Mouse (Mus musculus) ES-E14 (cell line): ENCODE measurements around the gene Ctu2. TPM values are rescaled to one million over a fixed set of nuclear protein-coding genes. Genes with fewer than 3 reads are reported as not detected.

Source experiments
- DNase-seq: peaks from one replicate; pipeline ENCODE4 v3.0.0-alpha.2; 2013; ENCODE audit warnings: low read depth, low spot score
- H3K27ac ChIP-seq: 2 replicates; pipeline ENCODE4 v1.5.1; 2012; ENCODE audit warnings: low read depth, mild to moderate bottlenecking, low read length, moderate library complexity, mixed read lengths; ENCODE audit not compliant: poor library complexity, insufficient read depth, severe bottlenecking
- H3K36me3 ChIP-seq: 2 replicates; pipeline ENCODE4 v1.6.1; 2012; ENCODE audit warnings: mild to moderate bottlenecking, low read length, moderate library complexity, mixed read lengths; ENCODE audit not compliant: control insufficient read depth, poor library complexity, insufficient read depth, severe bottlenecking
- H3K4me1 ChIP-seq, 2 experiments: fragments of 150-350 bp in 1 of 2; sonication (generic) in 1 of 2; 2 replicates each; pipeline ENCODE4 v1.6.1; 2012; ENCODE audit warnings: low read length in 2 of 2, mild to moderate bottlenecking in 1 of 2, mixed read lengths in 1 of 2; ENCODE audit not compliant: control insufficient read depth in 2 of 2, insufficient read depth in 2 of 2, poor library complexity in 1 of 2
- H3K4me3 ChIP-seq, 2 experiments: fragments of 150-350 bp in 1 of 2; sonication (generic) in 1 of 2; 2 replicates each; pipeline ENCODE4 v1.5.1; 2012; ENCODE audit warnings: low read length in 2 of 2, low read depth in 1 of 2, mild to moderate bottlenecking in 1 of 2, mixed read lengths in 1 of 2; ENCODE audit not compliant: insufficient read depth in 1 of 2, poor library complexity in 1 of 2, severe bottlenecking in 1 of 2
- H3K9ac ChIP-seq: 2 replicates; pipeline ENCODE4 v1.6.1; 2012; ENCODE audit warnings: low read depth, mild to moderate bottlenecking, low read length, mixed read lengths; ENCODE audit not compliant: poor library complexity, insufficient read depth, severe bottlenecking
- H3K9me3 ChIP-seq: fragments of 150-350 bp; sonication (generic); 2 replicates; pipeline ENCODE4 v1.6.1; 2012; ENCODE audit warnings: low read depth, mild to moderate bottlenecking, low read length; ENCODE audit not compliant: control insufficient read depth, insufficient read depth
- CHD2 ChIP-seq: IDR thresholded peaks from 2 replicates; pipeline ENCODE4 v1.6.1; 2014; ENCODE audit warnings: mild to moderate bottlenecking, low read depth, low read length, inconsistent platforms
- HCFC1 ChIP-seq: IDR thresholded peaks from 2 replicates; pipeline ENCODE4 v1.6.1; 2012; ENCODE audit warnings: low read length, inconsistent platforms, borderline replicate concordance; ENCODE audit not compliant: insufficient read depth
- MAFK ChIP-seq: IDR thresholded peaks from 2 replicates; pipeline ENCODE4 v1.6.1; 2014; ENCODE audit warnings: mild to moderate bottlenecking, low read depth, low read length, inconsistent platforms; ENCODE audit not compliant: insufficient read depth
- ZC3H11A ChIP-seq: IDR thresholded peaks from 2 replicates; pipeline ENCODE4 v1.6.1; 2012; ENCODE audit warnings: low read depth, mild to moderate bottlenecking, inconsistent platforms, low read length, borderline replicate concordance
- ZNF384 ChIP-seq: IDR thresholded peaks from 2 replicates; pipeline ENCODE4 v1.6.1; 2012; ENCODE audit warnings: low read depth, low read length, inconsistent platforms
- in situ Hi-C, 2 experiments: fragments of 600-800 bp; cut with MboI; formaldehyde crosslinking; loops; one replicate each; pipeline ENCODE4 v1.15.1; 2025; ENCODE audit warnings: low sequenced_read_pairs in 2 of 2, inconsistent platforms in 1 of 2; ENCODE audit not compliant: unreplicated experiment in 2 of 2
- total RNA-seq: library from RNA; depleted of rRNA; stranded (reverse); fragments of 300-350 nt; gene quantifications from 2 replicates; pipeline ENCODE4 v1.2.3, GENCODE M21; 2012; rRNA removed

Ctu2 gene
- 79.8 and 96.0 TPM in 2 replicates for total RNA-seq

DNA sequence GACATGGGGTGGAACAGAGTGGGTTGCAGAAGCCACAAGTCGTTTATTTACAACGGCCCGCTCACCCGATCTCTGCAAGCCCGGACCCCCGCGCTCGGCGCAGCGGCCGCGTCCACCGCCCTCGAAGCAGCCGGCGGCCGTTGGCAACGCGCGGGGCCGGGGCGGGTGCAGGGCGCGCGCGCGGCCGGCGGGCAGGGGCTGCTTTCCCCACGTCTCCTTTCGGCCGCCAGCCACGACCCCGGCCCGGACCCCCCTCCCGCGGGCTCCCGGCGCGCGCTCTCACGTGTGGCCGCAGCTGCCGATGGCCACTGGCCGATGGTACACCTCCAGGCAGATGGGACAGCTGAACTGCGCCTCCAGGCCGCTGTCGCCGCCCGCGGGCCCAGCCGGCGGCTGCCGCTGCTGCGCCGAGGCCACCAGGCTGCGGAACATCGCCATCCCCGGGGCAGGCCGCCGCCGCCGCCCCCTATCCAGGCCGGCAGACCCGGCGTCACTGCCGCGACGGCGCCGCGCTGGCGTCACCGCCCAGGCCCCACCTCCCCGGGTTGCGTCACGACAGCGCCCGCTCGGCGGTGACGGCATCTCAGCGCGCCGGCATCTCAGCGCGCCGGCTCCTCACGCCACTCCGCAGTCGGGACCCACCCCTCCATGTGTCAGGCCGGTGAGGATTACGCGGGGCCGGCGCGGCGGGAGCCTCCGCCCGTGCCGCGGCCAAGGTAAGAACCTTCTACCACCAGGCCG, at the start of gene Ctu2, which contains the start of gene Rnf166:
Gene Ctu2, plus strand, starts transcription at position 564 of the 741 bp plus-strand sequence.
Gene Rnf166, minus strand, starts transcription at position 485 of the 741 bp plus-strand sequence.
- Histone ChIP-seq H3K27ac (no peak within 1 kb of the TSS), H3K36me3 (peaks cover 26% of the 10 kb centered on the region), H3K9ac (peak within 1 kb of the TSS; percentile 85), H3K4me1 (peaks cover 0 to 9% of the 10 kb centered on the region in 2 experiments; a peak in 1 of 4 replicates), H3K4me3 (peak within 1 kb of the TSS; percentile 85 to 92), H3K9me3 (no peaks in the 10 kb centered on the region)
- DNase-seq = peak; percentile 78
- in situ Hi-C loops = no loop called here
- no peak for TF ChIP-seq MAFK
- TF ChIP-seq ZC3H11A = peak; percentile 36; the same call in 1 of the 2 replicates
- TF ChIP-seq HCFC1 = peak; percentile 86
- TF ChIP-seq ZNF384 = no peak

DNA sequence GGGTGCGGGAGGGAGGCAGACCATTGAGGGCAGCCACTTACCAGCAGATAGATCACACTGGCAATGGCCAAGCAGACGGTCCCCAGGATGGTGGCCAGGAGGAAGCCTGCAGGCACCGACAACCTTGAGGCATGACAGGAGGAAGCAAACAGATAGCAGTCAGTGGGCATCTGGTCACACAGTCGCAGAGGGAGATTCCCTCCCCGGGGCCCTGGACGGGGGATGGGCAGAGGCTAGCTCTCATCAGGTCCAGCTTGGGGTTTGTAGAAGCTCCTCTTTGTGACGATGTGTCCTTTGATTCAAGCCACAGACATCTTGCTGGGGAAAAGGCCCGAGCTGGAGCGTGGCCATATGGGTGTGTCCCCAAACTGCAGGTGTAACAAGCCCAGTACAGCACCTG, 49.8 kb upstream of the Ctu2 start:
- Histone ChIP-seq H3K9me3 (no peaks in the 10 kb centered on the region), H3K27ac (no peak overlapping the region), H3K36me3 (peaks cover 3% of the 10 kb centered on the region; the same call in 1 of the 2 replicates), H3K4me1 (peaks cover 0 to 17% of the 10 kb centered on the region in 2 experiments; a peak in 2 of 4 replicates), H3K4me3 (no peak overlapping the region), H3K9ac (no peak overlapping the region)
- DNase-seq = no peak
- in situ Hi-C loops = no loop called here
- TF ChIP-seq ZNF384 (no peak), CHD2 (no peak), MAFK (no peak), ZC3H11A (no peak)

DNA sequence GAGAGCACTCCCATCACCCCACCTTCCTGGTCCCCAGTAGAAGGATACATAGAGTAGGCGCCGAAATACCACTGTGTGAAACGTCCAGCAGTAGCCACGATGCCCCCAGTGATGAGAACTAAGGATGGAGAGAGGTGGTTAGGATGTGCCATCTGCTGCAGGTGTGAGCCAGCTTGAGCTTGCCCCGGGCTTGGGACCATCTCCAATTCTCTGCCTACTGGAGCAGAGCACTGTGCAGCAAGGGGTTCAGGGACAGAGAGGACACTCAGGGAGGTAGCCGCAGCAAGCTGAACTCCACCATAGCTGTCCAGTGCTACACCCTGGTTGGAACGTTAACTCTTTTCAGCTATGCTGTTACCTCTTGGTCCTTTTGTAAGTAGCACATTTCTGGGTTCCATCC, 48.3 kb upstream of the Ctu2 start:
- peaks cover 3 to 24% of the 10 kb centered on the region in 2 experiments; a peak in 2 of 4 replicates for H3K4me1 ChIP-seq
- no peaks in the 10 kb centered on the region for H3K9me3 ChIP-seq
- in situ Hi-C loops = no loop called here
- H3K27ac ChIP-seq = no peak overlapping the region
- H3K4me3 ChIP-seq = no peak overlapping the region
- peaks cover 3% of the 10 kb centered on the region; the same call in 1 of the 2 replicates for H3K36me3 ChIP-seq
- DNase-seq = no peak
- no peak overlapping the region for H3K9ac ChIP-seq
- TF ChIP-seq CHD2 = no peak
- TF ChIP-seq ZNF384 = no peak
- no peak for TF ChIP-seq ZC3H11A
- TF ChIP-seq MAFK = no peak
- no peak for TF ChIP-seq HCFC1

DNA sequence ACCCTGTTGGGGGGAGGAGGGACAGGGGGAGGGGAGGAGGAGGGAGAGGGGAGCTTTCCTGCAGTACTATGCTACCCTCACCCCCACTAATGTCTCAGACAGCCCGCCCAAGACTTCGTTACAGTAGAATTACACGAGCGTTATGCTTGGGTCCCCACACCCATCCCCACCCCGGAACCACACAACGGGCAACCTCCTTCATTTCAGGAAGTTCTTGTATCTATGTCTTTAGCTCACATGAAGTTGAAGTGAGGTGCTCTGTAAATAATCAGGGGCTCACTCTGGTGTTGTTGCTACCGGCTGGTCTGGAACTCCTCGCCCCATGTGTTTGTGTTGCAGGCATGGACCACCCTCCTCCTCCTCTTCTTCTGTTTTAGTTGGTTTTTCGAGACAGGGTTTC, 47.8 kb upstream of the Ctu2 start:
- H3K4me1 ChIP-seq = peaks cover 3 to 26% of the 10 kb centered on the region in 2 experiments; a peak in 2 of 4 replicates
- in situ Hi-C loops = no loop called here
- no peak overlapping the region for H3K27ac ChIP-seq
- no peak overlapping the region for H3K9ac ChIP-seq
- TF ChIP-seq ZC3H11A (no peak), HCFC1 (no peak), MAFK (no peak)
- no peak overlapping the region for H3K4me3 ChIP-seq
- no peak for DNase-seq
- H3K9me3 ChIP-seq = no peaks in the 10 kb centered on the region
- peaks cover 3% of the 10 kb centered on the region; the same call in 1 of the 2 replicates for H3K36me3 ChIP-seq
